Mouse (Mus musculus) hindbrain, embryonic 11.5 days (tissue): ENCODE results near the gene Taldo1. TPM values are rescaled to one million over a fixed set of nuclear protein-coding genes. Genes with fewer than 3 reads are reported as not detected.

Source experiments
- ATAC-seq: fragments of 200-750 bp; cut with Nextera tagmentation; 2 replicates; pipeline ENCODE4 v1.8.0; 2017; ENCODE audit warnings: mild to moderate bottlenecking, moderate TSS enrichment, moderate library complexity; ENCODE audit not compliant: low FRiP score
- DNase-seq: peaks from one replicate; pipeline ENCODE4 v3.0.0-alpha.2; 2015; ENCODE audit warnings: low spot score
- H3K27ac ChIP-seq: fragments of 300-500 bp; sonication (generic); 2 replicates; pipeline ENCODE4 v1.5.1; 2014; ENCODE audit warnings: mild to moderate bottlenecking, low read depth, low read length
- H3K27me3 ChIP-seq: fragments of 300-500 bp; sonication (generic); 2 replicates; pipeline ENCODE4 v1.6.1; 2014; ENCODE audit warnings: mild to moderate bottlenecking, low read length, moderate library complexity, mixed read lengths; ENCODE audit not compliant: control insufficient read depth, insufficient read depth
- H3K36me3 ChIP-seq: fragments of 300-500 bp; sonication (generic); 2 replicates; pipeline ENCODE4 v1.6.1; 2014; ENCODE audit warnings: mild to moderate bottlenecking, low read length, moderate library complexity, mixed read lengths; ENCODE audit not compliant: control insufficient read depth, insufficient read depth
- H3K4me1 ChIP-seq: fragments of 300-500 bp; sonication (generic); replicated peaks from 2 replicates; pipeline ENCODE4 v1.6.1; 2014; ENCODE audit warnings: low read length, mixed read lengths; ENCODE audit not compliant: control insufficient read depth, insufficient read depth
- H3K4me2 ChIP-seq: fragments of 300-500 bp; sonication (generic); replicated peaks from 2 replicates; pipeline ENCODE4 v1.6.1; 2014; ENCODE audit warnings: mild to moderate bottlenecking, low read depth, low read length
- H3K4me3 ChIP-seq: fragments of 300-500 bp; sonication (generic); 2 replicates; pipeline ENCODE4 v1.5.1; 2014; ENCODE audit warnings: low read depth, low read length
- H3K9ac ChIP-seq: fragments of 300-500 bp; sonication (generic); 2 replicates; pipeline ENCODE4 v1.6.1; 2014; ENCODE audit warnings: low read depth, low read length
- H3K9me3 ChIP-seq: fragments of 300-500 bp; sonication (generic); 2 replicates; pipeline ENCODE4 v1.6.1; 2016; ENCODE audit warnings: low read length; ENCODE audit not compliant: control insufficient read depth
- WGBS: fragments of 180-500 bp; shearing (Covaris S2); extraction: QIAGEN DNeasy Blood & Tissue Kit; methylation state at CpG from one replicate; pipeline ENCODE4 v1.1.7; 2014; 5-methylcytosine and 5-hydroxymethylcytosine counted together
- polyA plus RNA-seq: library from polyadenylated mRNA; unstranded; fragments of >200 nt; fragmentation: Nextera tagmentation; extraction: Ambion mirVana; gene quantifications from 2 replicates; pipeline ENCODE4 v1.2.1, GENCODE M21; 2014

Gene Taldo1
- polyA plus RNA-seq, 1 experiment from 2014 or later, result 389 TPM

GRCm38 (mm10) chr7:141413331-141413730 lies 21.3 kb downstream of the Taldo1 start:
- Histone ChIP-seq H3K36me3 (0 out of 2 replicates have a peak, but pooled peaks cover 2% of the 10 kb centered on the region), H3K9me3 (no peaks in the 10 kb centered on the region), H3K9ac (peak overlapping the region; percentile 83), H3K4me3 (peak overlapping the region; percentile 76), H3K27ac (peak overlapping the region; percentile 78), H3K27me3 (no peaks in the 10 kb centered on the region), H3K4me1 (no peaks in the 10 kb centered on the region), H3K4me2 (peak overlapping the region; percentile 79)
- WGBS, result 4% methylated on average over 16 of the region's 16 CpGs
- ATAC-seq (peak; percentile 10), DNase-seq (peak; percentile 38)

GRCm38 (mm10) chr7:141413809-141414584 lies 22.0 kb downstream of the Taldo1 start, which contains the start of gene Gatd1:
TSS of gene Gatd1 (minus strand) at chr7:141414136.
- Histone ChIP-seq H3K4me3 (peak within 1 kb of the TSS; percentile 76), H3K4me1 (no peaks in the 10 kb centered on the region), H3K27ac (peak within 1 kb of the TSS; percentile 78), H3K27me3 (no peaks in the 10 kb centered on the region), H3K9me3 (no peaks in the 10 kb centered on the region), H3K9ac (peak within 1 kb of the TSS; percentile 83), H3K36me3 (no peaks in the 10 kb centered on the region), H3K4me2 (peak within 1 kb of the TSS; percentile 79)
- WGBS, result under 1% methylated on average over 51 of the region's 56 CpGs
- peak; percentile 100 for DNase-seq
- peak; percentile 90 for ATAC-seq

GRCm38 (mm10) chr7:141416144-141416841 lies 24.3 kb downstream of the Taldo1 start:
- 70% methylated on average over 6 of the region's 6 CpGs for WGBS

GRCm38 (mm10) chr7:141417731-141418681 lies 26.0 kb downstream of the Taldo1 start:
- H3K27ac ChIP-seq, result no peak overlapping the region
- no peak overlapping the region for H3K4me2 ChIP-seq
- DNase-seq, result no peak
- no peaks in the 10 kb centered on the region for H3K9me3 ChIP-seq
- no peak overlapping the region for H3K4me3 ChIP-seq
- no peak for ATAC-seq
- H3K36me3 ChIP-seq, result no peaks in the 10 kb centered on the region
- 70% methylated on average over 8 of the region's 8 CpGs for WGBS
- no peak overlapping the region for H3K9ac ChIP-seq
- no peaks in the 10 kb centered on the region for H3K4me1 ChIP-seq
- H3K27me3 ChIP-seq, result no peaks in the 10 kb centered on the region

More at GRCm38 (mm10) chr7:141416144-141416841, 24.3 kb downstream of the Taldo1 start:
- Histone ChIP-seq H3K4me3 (no peak overlapping the region), H3K4me2 (no peak overlapping the region), H3K27ac (no peak overlapping the region), H3K9ac (no peak overlapping the region), H3K4me1 (no peaks in the 10 kb centered on the region), H3K9me3 (no peaks in the 10 kb centered on the region), H3K27me3 (no peaks in the 10 kb centered on the region), H3K36me3 (no peaks in the 10 kb centered on the region)
- no peak for DNase-seq
- ATAC-seq, result no peak

- no peak overlapping the region for H3K27ac ChIP-seq
- DNase-seq (no peak), ATAC-seq (no peak)
- WGBS, result 82% methylated on average over 7 of the region's 7 CpGs
- no peak overlapping the region for H3K4me3 ChIP-seq
- no peak overlapping the region for H3K4me2 ChIP-seq
- H3K36me3 ChIP-seq, result no peaks in the 10 kb centered on the region
- no peaks in the 10 kb centered on the region for H3K9me3 ChIP-seq
- no peaks in the 10 kb centered on the region for H3K4me1 ChIP-seq
- H3K27me3 ChIP-seq, result no peaks in the 10 kb centered on the region
- no peak overlapping the region for H3K9ac ChIP-seq
Observed at GRCm38 (mm10) chr7:141418970-141419369, 27.0 kb downstream of the Taldo1 start.

- H3K4me2 ChIP-seq, result no peak overlapping the region
- H3K9me3 ChIP-seq, result no peaks in the 10 kb centered on the region
- H3K4me1 ChIP-seq, result no peaks in the 10 kb centered on the region
- WGBS, result 85% methylated on average over 9 of the region's 9 CpGs
- no peak overlapping the region for H3K27ac ChIP-seq
- H3K4me3 ChIP-seq, result no peak overlapping the region
- DNase-seq (no peak), ATAC-seq (no peak)
- no peaks in the 10 kb centered on the region for H3K36me3 ChIP-seq
- H3K27me3 ChIP-seq, result no peaks in the 10 kb centered on the region
- H3K9ac ChIP-seq, result no peak overlapping the region
Observed at GRCm38 (mm10) chr7:141420030-141420702, 28.2 kb downstream of the Taldo1 start.

GRCm38 (mm10) chr7:141423811-141424210 lies 31.8 kb downstream of the Taldo1 start:
- H3K4me2 ChIP-seq, result no peak overlapping the region
- no peaks in the 10 kb centered on the region for H3K9me3 ChIP-seq
- H3K4me3 ChIP-seq, result no peak overlapping the region
- 0 out of 2 replicates have a peak, but pooled peaks cover 3% of the 10 kb centered on the region for H3K4me1 ChIP-seq
- DNase-seq (no peak), ATAC-seq (no peak)
- WGBS, result 77% methylated on average over 4 of the region's 4 CpGs
- H3K9ac ChIP-seq, result no peak overlapping the region
- no peaks in the 10 kb centered on the region for H3K27me3 ChIP-seq
- no peaks in the 10 kb centered on the region for H3K36me3 ChIP-seq
- no peak overlapping the region for H3K27ac ChIP-seq
